Mouse (Mus musculus) bone marrow macrophage, adult 2 months (primary cell): ENCODE results near the gene Ctnnd2. TPM values are rescaled to one million over a fixed set of nuclear protein-coding genes. Genes with fewer than 3 reads are reported as not detected.

ENCODE experiments used
- H3K27ac ChIP-seq: 2 replicates; pipeline ENCODE4 v1.5.1; 2012; ENCODE audit warnings: low read depth, low read length; ENCODE audit not compliant: insufficient read depth
- H3K4me1 ChIP-seq: 2 replicates; pipeline ENCODE4 v1.6.1; 2012; ENCODE audit warnings: low read length; ENCODE audit not compliant: control insufficient read depth, insufficient read depth
- H3K4me3 ChIP-seq: 2 replicates; pipeline ENCODE4 v1.5.1; 2012; ENCODE audit warnings: mild to moderate bottlenecking, low read length, moderate library complexity; ENCODE audit not compliant: insufficient read depth
- CTCF ChIP-seq: IDR thresholded peaks from 2 replicates; pipeline ENCODE4 v1.5.1; 2012; ENCODE audit warnings: low read depth, mild to moderate bottlenecking, low read length, moderate library complexity
- POLR2A ChIP-seq: IDR thresholded peaks from 2 replicates; pipeline ENCODE4 v1.6.1; 2012; ENCODE audit warnings: mild to moderate bottlenecking, low read depth, low read length, borderline replicate concordance
- polyA plus RNA-seq: library from polyadenylated mRNA; stranded (reverse); fragments of >200 nt; gene quantifications from 2 replicates; pipeline ENCODE4 v1.2.4, GENCODE M21; 2012; ENCODE audit not compliant: missing spikeins, insufficient read depth, insufficient read length

Ctnnd2 gene
- polyA plus RNA-seq, 1 experiment = 0.58 TPM

GRCm38 (mm10) chr15:30468773-30469172 is 296.4 kb downstream of the Ctnnd2 start:
- no peak overlapping the region for H3K4me3 ChIP-seq
- H3K27ac ChIP-seq = peak overlapping the region; percentile 79
- TF ChIP-seq CTCF (no peak), POLR2A (no peak)
- H3K4me1 ChIP-seq = peaks cover 17% of the 10 kb centered on the region

- no peak overlapping the region for H3K4me3 ChIP-seq
- TF ChIP-seq POLR2A = no peak
- TF ChIP-seq CTCF = no peak
- no peak overlapping the region for H3K27ac ChIP-seq
- peaks cover 22% of the 10 kb centered on the region for H3K4me1 ChIP-seq
Measured at GRCm38 (mm10) chr15:30471280-30471966, 299.0 kb downstream of the Ctnnd2 start.

GRCm38 (mm10) chr15:30480676-30481075 is 308.3 kb downstream of the Ctnnd2 start:
- TF ChIP-seq CTCF = no peak
- TF ChIP-seq POLR2A = no peak
- H3K4me1 ChIP-seq = no peaks in the 10 kb centered on the region
- no peak overlapping the region for H3K27ac ChIP-seq
- no peak overlapping the region for H3K4me3 ChIP-seq

- Histone ChIP-seq H3K4me3 (no peak overlapping the region), H3K4me1 (no peaks in the 10 kb centered on the region), H3K27ac (no peak overlapping the region)
- TF ChIP-seq CTCF (no peak), POLR2A (no peak)
Measured at GRCm38 (mm10) chr15:30506476-30506875, 334.1 kb downstream of the Ctnnd2 start.

- H3K4me1 ChIP-seq = 0 out of 2 replicates have a peak, but pooled peaks cover 2% of the 10 kb centered on the region
- TF ChIP-seq POLR2A (no peak), CTCF (no peak)
Measured at GRCm38 (mm10) chr15:30512467-30512866, 340.1 kb downstream of the Ctnnd2 start.

GRCm38 (mm10) chr15:30513122-30513521 is 340.7 kb downstream of the Ctnnd2 start:
- no peak for TF ChIP-seq CTCF
- TF ChIP-seq POLR2A = no peak
- Histone ChIP-seq H3K27ac (no peak overlapping the region), H3K4me3 (no peak overlapping the region), H3K4me1 (0 out of 2 replicates have a peak, but pooled peaks cover 2% of the 10 kb centered on the region)

More at GRCm38 (mm10) chr15:30512467-30512866, 340.1 kb downstream of the Ctnnd2 start:
- no peak overlapping the region for H3K27ac ChIP-seq
- H3K4me3 ChIP-seq = no peak overlapping the region

GRCm38 (mm10) chr15:30515425-30515824 is 343.0 kb downstream of the Ctnnd2 start:
- H3K27ac ChIP-seq = no peak overlapping the region
- peaks cover 2% of the 10 kb centered on the region; the same call in 1 of the 2 replicates for H3K4me1 ChIP-seq
- no peak overlapping the region for H3K4me3 ChIP-seq
- no peak for TF ChIP-seq CTCF
- TF ChIP-seq POLR2A = no peak

- no peak for TF ChIP-seq POLR2A
- no peak for TF ChIP-seq CTCF
- H3K4me3 ChIP-seq = no peak overlapping the region
- H3K27ac ChIP-seq = no peak overlapping the region
- no peaks in the 10 kb centered on the region for H3K4me1 ChIP-seq
Measured at GRCm38 (mm10) chr15:30541459-30541858, 369.1 kb downstream of the Ctnnd2 start.

GRCm38 (mm10) chr15:30548263-30548662 is 375.9 kb downstream of the Ctnnd2 start:
- H3K4me3 ChIP-seq = no peak overlapping the region
- TF ChIP-seq POLR2A (no peak), CTCF (no peak)
- H3K4me1 ChIP-seq = no peaks in the 10 kb centered on the region
- H3K27ac ChIP-seq = no peak overlapping the region

- H3K27ac ChIP-seq = no peak overlapping the region
- no peak overlapping the region for H3K4me3 ChIP-seq
- H3K4me1 ChIP-seq = no peaks in the 10 kb centered on the region
- TF ChIP-seq CTCF (no peak), POLR2A (no peak)
Measured at GRCm38 (mm10) chr15:30550956-30551355, 378.6 kb downstream of the Ctnnd2 start.
